Mouse (Mus musculus): Measurements from ENCODE around the gene Ago1.

Gene Ago1

GRCm38 (mm10) chr4:126489811-126490210 lies 21.4 kb upstream of the Ago1 start:
- H3K36me3 ChIP-seq (ENCODE audit: control insufficient read depth, insufficient read depth, low read length, poor library complexity, severe bottlenecking), result no peaks in the 10 kb centered on the region
- H3K27me3 ChIP-seq (ENCODE audit: control insufficient read depth, insufficient read depth, low read length, poor library complexity, severe bottlenecking), result no peaks in the 10 kb centered on the region
- DNase-seq (ENCODE audit: low read depth, low spot score), result peak; percentile 47

GRCm38 (mm10) chr4:126486217-126486616 lies 17.8 kb upstream of the Ago1 start:
- no peaks in the 10 kb centered on the region for H3K36me3 ChIP-seq (ENCODE audit: control insufficient read depth, insufficient read depth, low read length, poor library complexity, severe bottlenecking)
- H3K27me3 ChIP-seq (ENCODE audit: control insufficient read depth, insufficient read depth, low read length, poor library complexity, severe bottlenecking), result no peaks in the 10 kb centered on the region
- DNase-seq (ENCODE audit: low read depth, low spot score), result no peak

- Histone ChIP-seq H3K36me3 (ENCODE audit: control insufficient read depth, insufficient read depth, low read length, poor library complexity, severe bottlenecking) (no peaks in the 10 kb centered on the region), H3K27me3 (ENCODE audit: control insufficient read depth, insufficient read depth, low read length, poor library complexity, severe bottlenecking) (no peaks in the 10 kb centered on the region)
- no peak for DNase-seq (ENCODE audit: low read depth, low spot score)
Measured at GRCm38 (mm10) chr4:126485065-126485464, 16.7 kb upstream of the Ago1 start.

GRCm38 (mm10) chr4:126483874-126484273 lies 15.5 kb upstream of the Ago1 start:
- no peaks in the 10 kb centered on the region for H3K36me3 ChIP-seq (ENCODE audit: control insufficient read depth, insufficient read depth, low read length, poor library complexity, severe bottlenecking)
- no peaks in the 10 kb centered on the region for H3K27me3 ChIP-seq (ENCODE audit: control insufficient read depth, insufficient read depth, low read length, poor library complexity, severe bottlenecking)
- DNase-seq (ENCODE audit: low read depth, low spot score), result no peak

GRCm38 (mm10) chr4:126482951-126483350 lies 14.6 kb upstream of the Ago1 start:
- Histone ChIP-seq H3K27me3 (ENCODE audit: control insufficient read depth, insufficient read depth, low read length, poor library complexity, severe bottlenecking) (no peaks in the 10 kb centered on the region), H3K36me3 (ENCODE audit: control insufficient read depth, insufficient read depth, low read length, poor library complexity, severe bottlenecking) (no peaks in the 10 kb centered on the region)
- no peak for DNase-seq (ENCODE audit: low read depth, low spot score)

GRCm38 (mm10) chr4:126481461-126481860 lies 13.1 kb upstream of the Ago1 start:
- Histone ChIP-seq H3K36me3 (ENCODE audit: control insufficient read depth, insufficient read depth, low read length, poor library complexity, severe bottlenecking) (no peaks in the 10 kb centered on the region), H3K27me3 (ENCODE audit: control insufficient read depth, insufficient read depth, low read length, poor library complexity, severe bottlenecking) (no peaks in the 10 kb centered on the region)
- DNase-seq (ENCODE audit: low read depth, low spot score), result no peak

- no peaks in the 10 kb centered on the region for H3K27me3 ChIP-seq (ENCODE audit: control insufficient read depth, insufficient read depth, low read length, poor library complexity, severe bottlenecking)
- no peak for DNase-seq (ENCODE audit: low read depth, low spot score)
- H3K36me3 ChIP-seq (ENCODE audit: control insufficient read depth, insufficient read depth, low read length, poor library complexity, severe bottlenecking), result no peaks in the 10 kb centered on the region
Measured at GRCm38 (mm10) chr4:126480288-126480687, 11.9 kb upstream of the Ago1 start.

- no peaks in the 10 kb centered on the region for H3K27me3 ChIP-seq (ENCODE audit: control insufficient read depth, insufficient read depth, low read length, poor library complexity, severe bottlenecking)
- H3K36me3 ChIP-seq (ENCODE audit: control insufficient read depth, insufficient read depth, low read length, poor library complexity, severe bottlenecking), result no peaks in the 10 kb centered on the region
- no peak for DNase-seq (ENCODE audit: low read depth, low spot score)
Measured at GRCm38 (mm10) chr4:126473031-126473430, 4.6 kb upstream of the Ago1 start.

- no peak for DNase-seq (ENCODE audit: low read depth, low spot score)
- no peaks in the 10 kb centered on the region for H3K27me3 ChIP-seq (ENCODE audit: control insufficient read depth, insufficient read depth, low read length, poor library complexity, severe bottlenecking)
- H3K36me3 ChIP-seq (ENCODE audit: control insufficient read depth, insufficient read depth, low read length, poor library complexity, severe bottlenecking), result no peaks in the 10 kb centered on the region
Measured at GRCm38 (mm10) chr4:126469334-126469733, 951 bp upstream of the Ago1 start.

GRCm38 (mm10) chr4:126468925-126469324 lies 542 bp upstream of the Ago1 start:
- no peaks in the 10 kb centered on the region for H3K27me3 ChIP-seq (ENCODE audit: control insufficient read depth, insufficient read depth, low read length, poor library complexity, severe bottlenecking)
- no peak for DNase-seq (ENCODE audit: low read depth, low spot score)
- no peaks in the 10 kb centered on the region for H3K36me3 ChIP-seq (ENCODE audit: control insufficient read depth, insufficient read depth, low read length, poor library complexity, severe bottlenecking)

GRCm38 (mm10) chr4:126467721-126468284 lies 580 bp downstream of the Ago1 start:
- DNase-seq (ENCODE audit: low read depth, low spot score), result peak; percentile 84
- no peaks in the 10 kb centered on the region for H3K27me3 ChIP-seq (ENCODE audit: control insufficient read depth, insufficient read depth, low read length, poor library complexity, severe bottlenecking)
- H3K36me3 ChIP-seq (ENCODE audit: control insufficient read depth, insufficient read depth, low read length, poor library complexity, severe bottlenecking), result no peaks in the 10 kb centered on the region

GRCm38 (mm10) chr4:126466251-126466750 lies 2.1 kb downstream of the Ago1 start:
- Histone ChIP-seq H3K36me3 (ENCODE audit: control insufficient read depth, insufficient read depth, low read length, poor library complexity, severe bottlenecking) (no peaks in the 10 kb centered on the region), H3K27me3 (ENCODE audit: control insufficient read depth, insufficient read depth, low read length, poor library complexity, severe bottlenecking) (no peaks in the 10 kb centered on the region)
- DNase-seq (ENCODE audit: low read depth, low spot score), result no peak

GRCm38 (mm10) chr4:126465843-126466242 lies 2.5 kb downstream of the Ago1 start:
- DNase-seq (ENCODE audit: low read depth, low spot score), result peak; percentile 13
- Histone ChIP-seq H3K27me3 (ENCODE audit: control insufficient read depth, insufficient read depth, low read length, poor library complexity, severe bottlenecking) (no peaks in the 10 kb centered on the region), H3K36me3 (ENCODE audit: control insufficient read depth, insufficient read depth, low read length, poor library complexity, severe bottlenecking) (no peaks in the 10 kb centered on the region)

GRCm38 (mm10) chr4:126464892-126465235 lies 3.5 kb downstream of the Ago1 start:
- H3K27me3 ChIP-seq (ENCODE audit: control insufficient read depth, insufficient read depth, low read length, poor library complexity, severe bottlenecking), result no peaks in the 10 kb centered on the region
- DNase-seq (ENCODE audit: low read depth, low spot score), result no peak
- no peaks in the 10 kb centered on the region for H3K36me3 ChIP-seq (ENCODE audit: control insufficient read depth, insufficient read depth, low read length, poor library complexity, severe bottlenecking)

- Histone ChIP-seq H3K27me3 (ENCODE audit: control insufficient read depth, insufficient read depth, low read length, poor library complexity, severe bottlenecking) (no peaks in the 10 kb centered on the region), H3K36me3 (ENCODE audit: control insufficient read depth, insufficient read depth, low read length, poor library complexity, severe bottlenecking) (no peaks in the 10 kb centered on the region)
- no peak for DNase-seq (ENCODE audit: low read depth, low spot score)
Measured at GRCm38 (mm10) chr4:126464189-126464891, 4.0 kb downstream of the Ago1 start.

- Histone ChIP-seq H3K36me3 (ENCODE audit: control insufficient read depth, insufficient read depth, low read length, poor library complexity, severe bottlenecking) (peaks cover 18% of the 10 kb centered on the region), H3K27me3 (ENCODE audit: control insufficient read depth, insufficient read depth, low read length, poor library complexity, severe bottlenecking) (no peaks in the 10 kb centered on the region)
- DNase-seq (ENCODE audit: low read depth, low spot score), result no peak
Measured at GRCm38 (mm10) chr4:126455441-126455840, 12.9 kb downstream of the Ago1 start.
